Mouse (Mus musculus): ENCODE measurements around the gene Dennd2c.

GRCm38 (mm10) chr3:103107565-103108240 is 5.3 kb downstream of the Dennd2c start:
- TF ChIP-seq CTCF (IDR thresholded peaks at IDR 0.05; ENCODE audit: low read depth, low read length) (no peak), POLR2AphosphoS5 (IDR thresholded peaks at IDR 0.05; ENCODE audit: insufficient replicate concordance, low read depth, low read length) (no peak), GATA1 (IDR thresholded peaks at IDR 0.05; ENCODE audit: borderline replicate concordance, low read length) (no peak), TAL1 (conservative IDR thresholded peaks at IDR 0.05; ENCODE audit: low read depth, low read length) (no peak)

Measured in G1E (cell line).